Mouse (Mus musculus): ENCODE results near the gene Sucnr1.

- TF ChIP-seq TCF3 (IDR thresholded peaks at IDR 0.05; ENCODE audit: insufficient read length, low read depth) (no peak), POLR2A (IDR thresholded peaks at IDR 0.05; ENCODE audit: insufficient read length, low read depth) (no peak), MYOG (IDR thresholded peaks at IDR 0.05; ENCODE audit: control insufficient read depth in 1 of 3, insufficient read depth in 1 of 3, insufficient read length in 2 of 3, low read depth in 2 of 3) (no peak)
Observed at GRCm38 (mm10) chr3:60078883-60079415, 2.7 kb upstream of the Sucnr1 start.

All from myocyte (in vitro differentiated cells).